Mouse (Mus musculus) embryonic facial prominence, embryonic 11.5 days (tissue): ENCODE data around the gene Dchs2. TPM values are rescaled to one million over a fixed set of nuclear protein-coding genes. Genes with fewer than 3 reads are reported as not detected.
A peak's percentile ranks its signal among the peaks of the same experiment; 100 is the strongest.

ENCODE experiments used
- ATAC-seq: fragments of 200-750 bp; cut with Nextera tagmentation; replicated peaks from 2 replicates; pipeline ENCODE4 v1.8.0; 2017; ENCODE audit warnings: low read depth; ENCODE audit not compliant: insufficient number of reproducible peaks, low FRiP score, low TSS enrichment
- DNase-seq: peaks from one replicate; pipeline ENCODE4 v3.0.0-alpha.2; 2015; ENCODE audit warnings: low spot score
- H3K27ac ChIP-seq: fragments of 300-500 bp; sonication (generic); replicated peaks from 2 replicates; pipeline ENCODE4 v1.5.1; 2014; ENCODE audit warnings: mild to moderate bottlenecking, low read depth, low read length, control low read depth
- H3K27me3 ChIP-seq: fragments of 300-500 bp; sonication (generic); 2 replicates; pipeline ENCODE4 v1.6.1; 2014; ENCODE audit warnings: mild to moderate bottlenecking, low read length, moderate library complexity, mixed read lengths; ENCODE audit not compliant: control insufficient read depth, insufficient read depth
- H3K36me3 ChIP-seq: fragments of 300-500 bp; sonication (generic); replicated peaks from 2 replicates; pipeline ENCODE4 v1.6.1; 2014; ENCODE audit warnings: low read depth, mild to moderate bottlenecking, low read length, moderate library complexity, mixed read lengths; ENCODE audit not compliant: control insufficient read depth, insufficient read depth
- H3K4me1 ChIP-seq: fragments of 300-500 bp; sonication (generic); 2 replicates; pipeline ENCODE4 v1.6.1; 2014; ENCODE audit warnings: low read length, mixed read lengths; ENCODE audit not compliant: control insufficient read depth, insufficient read depth
- H3K4me2 ChIP-seq: fragments of 300-500 bp; sonication (generic); 2 replicates; pipeline ENCODE4 v1.6.1; 2014; ENCODE audit warnings: low read depth, mild to moderate bottlenecking, control low read depth, low read length, moderate library complexity
- H3K4me3 ChIP-seq: fragments of 300-500 bp; sonication (generic); 2 replicates; pipeline ENCODE4 v1.5.1; 2014; ENCODE audit warnings: low read depth, low read length, control low read depth
- H3K9ac ChIP-seq: fragments of 300-500 bp; sonication (generic); replicated peaks from 2 replicates; pipeline ENCODE4 v1.6.1; 2014; ENCODE audit warnings: mild to moderate bottlenecking, control low read depth, low read length
- H3K9me3 ChIP-seq: fragments of 300-500 bp; sonication (generic); replicated peaks from 2 replicates; pipeline ENCODE4 v1.6.1; 2016; ENCODE audit warnings: mild to moderate bottlenecking, low read length, inconsistent platforms, mixed read lengths; ENCODE audit not compliant: control insufficient read depth
- WGBS: fragments of 180-500 bp; shearing (Covaris S2); extraction: QIAGEN DNeasy Blood & Tissue Kit; methylation state at CpG from one replicate; pipeline ENCODE4 v1.1.7; 2014; 5-methylcytosine and 5-hydroxymethylcytosine counted together
- polyA plus RNA-seq: library from polyadenylated mRNA; unstranded; fragments of >200 nt; fragmentation: Nextera tagmentation; extraction: Ambion mirVana; gene quantifications from 2 replicates; pipeline ENCODE4 v1.2.1, GENCODE M21; 2014

Gene Dchs2
- polyA plus RNA-seq = 0.11 and 0.14 TPM in 2 replicates

- H3K9ac ChIP-seq = peak within 1 kb of the TSS; percentile 36
- under 1% methylated on average over 55 of the region's 55 CpGs for WGBS
- DNase-seq (peak; percentile 36), ATAC-seq (no peak)
- H3K27ac ChIP-seq = no peak within 1 kb of the TSS
- H3K36me3 ChIP-seq = no peaks in the 10 kb centered on the region
- H3K4me3 ChIP-seq = peak within 1 kb of the TSS; percentile 56
- peaks cover 13% of the 10 kb centered on the region; the same call in 1 of the 2 replicates for H3K4me1 ChIP-seq
- H3K4me2 ChIP-seq = peak within 1 kb of the TSS; percentile 94
- no peaks in the 10 kb centered on the region for H3K9me3 ChIP-seq
- H3K27me3 ChIP-seq = peaks cover 47% of the 10 kb centered on the region
Measured at GRCm38 (mm10) chr3:83127726-83128448, at the start of gene Dchs2. Dchs2 (plus strand) TSS chr3:83127948.

- 5% methylated on average over 11 of the region's 11 CpGs for WGBS
- ATAC-seq (peak; percentile 88), DNase-seq (peak; percentile 81)
- H3K4me3 ChIP-seq = no peak overlapping the region
- H3K4me2 ChIP-seq = peak overlapping the region; percentile 37
- H3K4me1 ChIP-seq = no peaks in the 10 kb centered on the region
- no peaks in the 10 kb centered on the region for H3K9me3 ChIP-seq
- H3K27me3 ChIP-seq = no peaks in the 10 kb centered on the region
- no peak overlapping the region for H3K9ac ChIP-seq
- H3K36me3 ChIP-seq = no peaks in the 10 kb centered on the region
- H3K27ac ChIP-seq = no peak overlapping the region
Measured at GRCm38 (mm10) chr3:83080567-83081055, 47.1 kb upstream of the Dchs2 start.

GRCm38 (mm10) chr3:83097586-83097985 is 30.2 kb upstream of the Dchs2 start:
- WGBS = 57% methylated on average over 6 of the region's 6 CpGs
- H3K9ac ChIP-seq = no peak overlapping the region
- ATAC-seq (no peak), DNase-seq (no peak)
- H3K4me2 ChIP-seq = no peak overlapping the region
- no peaks in the 10 kb centered on the region for H3K27me3 ChIP-seq
- no peaks in the 10 kb centered on the region for H3K9me3 ChIP-seq
- H3K27ac ChIP-seq = no peak overlapping the region
- no peaks in the 10 kb centered on the region for H3K4me1 ChIP-seq
- no peaks in the 10 kb centered on the region for H3K36me3 ChIP-seq
- H3K4me3 ChIP-seq = no peak overlapping the region

GRCm38 (mm10) chr3:83098546-83099034 is 29.2 kb upstream of the Dchs2 start:
- no peak overlapping the region; the same call in 1 of the 2 replicates for H3K9ac ChIP-seq
- peak overlapping the region; percentile 24 for H3K4me2 ChIP-seq
- H3K27ac ChIP-seq = no peak overlapping the region
- ATAC-seq (peak; percentile 67), DNase-seq (peak; percentile 51)
- no peaks in the 10 kb centered on the region for H3K9me3 ChIP-seq
- H3K4me1 ChIP-seq = no peaks in the 10 kb centered on the region
- no peaks in the 10 kb centered on the region for H3K27me3 ChIP-seq
- H3K36me3 ChIP-seq = no peaks in the 10 kb centered on the region
- WGBS = 16% methylated on average over 14 of the region's 14 CpGs
- no peak overlapping the region for H3K4me3 ChIP-seq

GRCm38 (mm10) chr3:83099139-83099538 is 28.6 kb upstream of the Dchs2 start:
- H3K36me3 ChIP-seq = no peaks in the 10 kb centered on the region
- no peaks in the 10 kb centered on the region for H3K27me3 ChIP-seq
- DNase-seq (no peak), ATAC-seq (no peak)
- WGBS = 91% methylated on average over 1 of the region's 1 CpGs
- H3K4me3 ChIP-seq = no peak overlapping the region
- H3K9me3 ChIP-seq = no peaks in the 10 kb centered on the region
- no peak overlapping the region for H3K9ac ChIP-seq
- H3K27ac ChIP-seq = no peak overlapping the region
- no peaks in the 10 kb centered on the region for H3K4me1 ChIP-seq
- no peak overlapping the region; the same call in 1 of the 2 replicates for H3K4me2 ChIP-seq

GRCm38 (mm10) chr3:83099651-83100050 is 28.1 kb upstream of the Dchs2 start:
- H3K4me2 ChIP-seq = no peak overlapping the region
- ATAC-seq = no peak
- no peaks in the 10 kb centered on the region for H3K27me3 ChIP-seq
- H3K9me3 ChIP-seq = no peaks in the 10 kb centered on the region
- DNase-seq = no peak
- no peak overlapping the region for H3K27ac ChIP-seq
- H3K4me1 ChIP-seq = no peaks in the 10 kb centered on the region
- no peaks in the 10 kb centered on the region for H3K36me3 ChIP-seq
- WGBS = 72% methylated on average over 6 of the region's 6 CpGs
- no peak overlapping the region for H3K9ac ChIP-seq
- H3K4me3 ChIP-seq = no peak overlapping the region

- 93% methylated on average over 6 of the region's 6 CpGs for WGBS
- Histone ChIP-seq H3K27me3 (no peaks in the 10 kb centered on the region), H3K9me3 (no peaks in the 10 kb centered on the region), H3K4me3 (no peak overlapping the region), H3K9ac (no peak overlapping the region), H3K27ac (no peak overlapping the region), H3K4me1 (no peaks in the 10 kb centered on the region), H3K36me3 (no peaks in the 10 kb centered on the region), H3K4me2 (no peak overlapping the region)
- ATAC-seq (no peak), DNase-seq (no peak)
Measured at GRCm38 (mm10) chr3:83102286-83102685, 25.5 kb upstream of the Dchs2 start.

GRCm38 (mm10) chr3:83110163-83110562 is 17.6 kb upstream of the Dchs2 start:
- no peak overlapping the region for H3K4me2 ChIP-seq
- H3K9ac ChIP-seq = no peak overlapping the region
- H3K4me1 ChIP-seq = no peaks in the 10 kb centered on the region
- H3K27ac ChIP-seq = no peak overlapping the region
- ATAC-seq (no peak), DNase-seq (peak; percentile 73)
- H3K4me3 ChIP-seq = no peak overlapping the region
- whole genome bisulfite sequencing = 27% methylated on average over 4 of the region's 4 CpGs
- H3K27me3 ChIP-seq = no peaks in the 10 kb centered on the region; the same call in 1 of the 2 replicates
- no peaks in the 10 kb centered on the region for H3K36me3 ChIP-seq
- no peaks in the 10 kb centered on the region for H3K9me3 ChIP-seq
